Mouse (Mus musculus) mesoderm, embryonic 11.5 days (tissue): ENCODE results near the gene Ddah2.
"Not testable (repeated sequence)": the region's sequence is repeated elsewhere in the genome, so short reads cannot be mapped to it uniquely, and the experiment has no call there.

Experiments
- DNase-seq: peaks from one replicate; pipeline ENCODE4 v3.0.0-alpha.2; 2012; ENCODE audit warnings: low read depth, low spot score

The Ddah2 gene

GRCm38 (mm10) chr17:35027277-35028068 is 31.4 kb upstream of the Ddah2 start, which contains the start of gene Sapcd1:
Sapcd1 (minus strand) TSS chr17:35028016.
- DNase-seq = no peak

- DNase-seq = no peak
These were observed 30.5 kb upstream of the Ddah2 start for GRCm38 (mm10) chr17:35028315-35028714.

DNA sequence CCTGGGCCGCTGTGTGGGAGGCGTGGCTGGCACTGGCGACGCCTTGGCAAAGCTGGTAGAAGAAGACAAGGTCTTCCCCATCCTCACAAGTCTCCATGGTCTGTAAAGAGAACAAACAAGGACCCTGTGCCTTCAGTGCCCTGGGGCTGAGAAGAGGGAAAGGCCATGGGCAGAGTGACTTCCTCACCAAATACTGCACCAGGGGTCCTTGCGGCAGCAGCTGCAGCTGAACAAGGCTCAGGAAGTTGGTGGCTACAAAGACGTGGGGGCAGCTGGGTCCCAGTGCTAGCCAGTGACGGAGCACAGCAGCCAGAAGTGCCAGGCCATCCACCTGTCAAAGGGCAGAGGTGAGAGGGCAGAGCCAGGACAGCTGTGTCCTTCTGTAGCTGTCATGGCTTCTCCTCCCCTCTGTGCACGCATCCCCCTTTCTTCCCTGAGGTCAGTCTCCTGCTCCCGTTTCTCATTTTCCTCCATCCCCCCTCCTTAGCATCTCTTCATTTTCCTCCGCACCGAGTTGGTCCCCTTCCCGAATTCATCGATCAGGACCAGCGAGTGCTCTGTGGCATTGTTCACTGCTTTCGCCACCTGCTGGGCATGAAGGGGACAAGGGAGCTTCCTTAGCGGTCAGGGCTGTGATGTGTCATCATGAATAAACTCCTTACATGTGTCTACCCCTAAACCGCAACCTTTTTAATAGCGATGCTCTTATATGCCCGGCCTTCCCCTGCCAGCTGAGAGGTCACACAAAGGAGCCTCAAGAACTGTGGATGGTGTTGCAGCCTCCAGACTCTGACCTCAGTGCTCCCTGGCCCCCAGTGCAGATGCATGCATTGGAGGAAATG is 28.9 kb upstream of the Ddah2 start:
- peak; percentile 53 for DNase-seq

- DNase-seq = no peak
These were observed 27.6 kb upstream of the Ddah2 start for GRCm38 (mm10) chr17:35031272-35031671.

DNA sequence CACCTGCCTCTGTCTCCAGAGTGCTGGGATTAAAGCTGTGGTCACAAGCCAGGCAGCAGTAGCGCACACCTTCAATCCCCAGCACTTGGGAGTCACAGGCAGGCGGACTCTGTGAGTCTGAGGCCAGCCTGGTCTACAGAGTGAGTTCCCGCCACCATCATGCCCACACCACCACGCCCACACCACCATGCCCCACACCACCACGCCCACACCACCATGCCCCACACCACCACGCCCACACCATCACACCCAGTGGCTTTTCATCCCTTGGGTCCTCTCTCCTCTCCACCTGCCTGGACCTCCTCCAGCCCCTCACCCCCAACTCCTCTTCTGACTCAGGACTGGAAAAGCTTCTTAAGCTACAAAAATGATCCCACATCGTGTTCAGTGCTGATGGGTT is 27.0 kb upstream of the Ddah2 start:
- no peak for DNase-seq

DNA sequence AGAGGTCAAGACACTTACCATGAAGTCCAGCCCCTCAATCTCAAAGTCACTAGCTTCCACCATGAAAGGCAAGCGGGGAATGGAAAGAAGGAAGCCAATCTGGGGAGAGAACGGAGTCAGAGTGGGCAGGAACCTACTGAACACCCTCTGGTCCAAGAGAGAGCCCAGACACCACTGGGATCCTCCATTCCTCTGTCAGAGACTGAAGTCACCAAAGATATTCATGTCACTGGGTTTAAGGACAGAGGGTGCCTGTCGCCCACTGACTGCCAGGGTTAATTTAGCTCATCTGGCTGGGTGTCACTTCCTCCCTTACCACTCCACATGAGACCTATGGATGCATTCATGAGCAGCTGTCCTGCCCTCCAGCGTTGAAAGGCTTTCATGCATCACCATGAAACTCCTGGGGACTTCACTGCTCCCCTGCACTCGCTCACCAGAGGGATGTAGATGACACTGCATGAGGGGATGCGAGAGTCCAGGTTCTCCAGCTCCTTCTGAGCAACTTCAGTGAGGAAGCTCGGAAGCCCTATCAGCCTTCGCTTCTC is 26.4 kb upstream of the Ddah2 start:
- DNase-seq = no peak

DNA sequence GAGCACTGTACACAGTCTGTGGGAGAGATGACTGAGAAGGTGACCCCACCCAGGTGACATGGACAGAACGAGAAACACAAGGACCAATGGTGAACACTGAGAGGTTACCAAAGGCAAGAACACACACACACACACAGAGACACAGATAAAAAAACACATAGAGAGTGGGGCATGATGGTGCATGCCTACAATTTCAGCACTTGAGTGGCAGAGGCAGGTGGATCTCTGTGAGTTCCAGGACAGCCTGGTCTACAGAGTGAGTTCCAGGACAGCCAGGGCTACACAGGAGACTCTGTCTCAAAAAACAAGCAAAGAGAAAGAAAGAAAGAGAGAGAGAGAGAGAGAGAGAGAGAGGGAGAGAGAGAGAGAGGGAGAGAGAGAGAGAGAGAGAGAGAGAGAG is 25.1 kb upstream of the Ddah2 start:
- DNase-seq = not testable (repeated sequence)

GRCm38 (mm10) chr17:35034896-35035295 is 23.9 kb upstream of the Ddah2 start:
- no peak for DNase-seq

DNA sequence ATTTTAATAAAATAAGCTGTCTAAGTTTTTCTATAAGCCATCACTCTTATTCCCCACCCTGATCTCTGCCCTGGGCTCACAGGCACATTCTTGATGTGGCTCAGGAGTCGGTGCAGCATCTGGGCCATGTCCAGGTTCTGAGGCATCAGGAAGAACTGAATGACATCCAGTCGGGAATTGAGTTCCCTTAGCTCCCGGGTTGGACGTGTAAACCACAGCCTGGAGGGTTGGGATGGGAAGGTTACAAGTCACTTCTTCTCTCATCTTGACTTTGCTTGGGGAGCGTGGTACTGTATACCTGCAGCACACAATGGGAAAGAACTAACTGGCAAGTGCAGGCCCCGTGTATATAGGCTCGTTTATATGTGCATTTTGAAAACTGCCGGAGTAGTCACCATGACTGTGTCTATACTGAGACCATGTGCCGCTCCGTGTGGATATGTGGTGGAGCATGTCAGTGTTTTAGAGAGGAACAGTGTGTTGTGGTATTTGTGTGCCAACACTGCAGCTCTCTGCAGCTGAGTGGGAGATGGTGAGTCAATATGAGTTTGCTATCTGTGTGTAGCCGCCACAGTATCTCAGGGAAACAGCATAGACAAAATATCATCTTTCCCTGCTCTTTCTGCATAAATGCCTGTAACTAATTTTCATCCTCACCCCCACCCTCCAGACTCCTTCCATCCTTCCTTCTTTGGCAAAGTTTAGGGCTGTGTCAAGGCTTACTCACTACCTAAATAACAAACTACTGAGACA is 19.5 kb upstream of the Ddah2 start:
- DNase-seq = no peak

DNA sequence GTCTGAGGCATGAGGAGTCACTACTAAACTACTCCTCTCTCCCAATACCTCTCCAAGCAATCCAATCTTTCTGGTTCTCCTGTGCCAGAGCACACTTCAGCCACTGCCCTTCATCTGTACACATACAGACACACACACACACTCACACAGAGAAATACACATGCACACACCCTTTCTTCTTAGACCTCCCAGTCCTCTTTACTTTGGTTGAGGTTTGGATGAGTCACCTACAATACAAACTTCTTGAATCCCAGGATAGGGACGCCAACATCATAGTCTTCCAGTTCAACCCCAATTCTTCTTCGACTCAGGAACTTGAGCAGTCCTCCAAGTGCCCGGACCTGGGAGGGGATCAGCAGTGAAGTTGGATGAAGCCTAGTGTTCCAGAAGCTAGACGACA is 15.0 kb upstream of the Ddah2 start:
- no peak for DNase-seq

- DNase-seq = no peak
These were observed 13.7 kb upstream of the Ddah2 start for GRCm38 (mm10) chr17:35044904-35045806.

- no peak for DNase-seq
These were observed 12.8 kb upstream of the Ddah2 start for GRCm38 (mm10) chr17:35045807-35046680.

DNA sequence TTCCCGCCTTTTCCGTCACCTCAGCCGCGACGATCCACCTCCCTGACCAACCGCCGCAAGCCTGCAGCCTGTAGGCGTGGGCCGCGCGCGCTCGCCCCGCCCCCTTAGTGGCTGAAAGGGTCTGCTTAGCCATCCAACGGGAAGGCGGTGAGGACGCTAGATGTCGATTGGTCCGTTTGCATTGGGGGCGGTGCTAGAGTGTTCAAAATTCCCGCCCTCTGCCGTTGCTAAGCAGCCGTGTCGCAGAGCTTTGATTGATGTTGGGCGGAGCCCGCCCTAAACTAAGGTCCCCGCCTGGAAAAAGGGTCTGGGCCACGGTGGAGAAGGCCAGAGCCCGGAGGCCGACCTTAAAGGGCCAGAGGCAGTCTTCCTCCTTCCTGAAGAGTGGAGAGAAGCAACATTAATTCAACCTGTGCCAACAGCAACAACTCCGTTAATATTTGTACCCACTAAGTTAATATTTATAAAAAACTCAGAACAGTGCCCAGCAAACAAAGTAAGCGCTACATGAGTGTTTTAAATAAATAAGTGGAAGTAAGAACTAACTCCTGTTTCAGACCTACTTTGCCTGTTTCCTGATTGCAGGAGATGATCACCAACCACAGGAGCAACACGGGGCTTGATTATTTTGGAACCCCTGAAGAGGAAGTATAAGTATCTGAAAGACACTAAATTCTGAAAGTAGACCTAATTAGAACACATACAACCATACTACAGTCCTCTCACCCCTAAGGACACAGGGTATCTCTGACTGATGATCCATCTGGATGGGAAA is 12.0 kb upstream of the Ddah2 start, which contains the start of gene Msh5:
Gene Msh5 (minus strand): TSS at position 65 of the 775 bp plus-strand sequence.
- DNase-seq = peak; percentile 100

DNA sequence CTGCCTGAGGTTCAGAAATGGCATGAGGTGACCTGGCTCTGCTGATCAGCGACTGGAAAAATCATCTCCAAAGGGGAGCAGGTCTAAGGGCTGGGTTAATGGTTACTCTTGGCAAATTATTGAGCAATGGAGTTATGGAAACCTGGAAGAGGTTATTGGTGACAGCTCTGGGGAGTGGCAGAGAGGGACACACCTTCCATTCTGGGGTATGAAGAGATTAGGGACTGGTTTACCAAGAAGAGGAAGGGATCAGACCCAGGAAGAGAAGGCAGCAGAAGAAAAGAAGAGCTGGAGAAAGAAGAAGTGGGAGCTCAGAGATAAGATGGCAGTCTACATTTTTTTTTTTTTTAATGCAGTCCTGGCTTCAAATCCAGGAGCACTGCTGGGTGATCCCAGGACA is 11.1 kb upstream of the Ddah2 start:
- no peak for DNase-seq

DNA sequence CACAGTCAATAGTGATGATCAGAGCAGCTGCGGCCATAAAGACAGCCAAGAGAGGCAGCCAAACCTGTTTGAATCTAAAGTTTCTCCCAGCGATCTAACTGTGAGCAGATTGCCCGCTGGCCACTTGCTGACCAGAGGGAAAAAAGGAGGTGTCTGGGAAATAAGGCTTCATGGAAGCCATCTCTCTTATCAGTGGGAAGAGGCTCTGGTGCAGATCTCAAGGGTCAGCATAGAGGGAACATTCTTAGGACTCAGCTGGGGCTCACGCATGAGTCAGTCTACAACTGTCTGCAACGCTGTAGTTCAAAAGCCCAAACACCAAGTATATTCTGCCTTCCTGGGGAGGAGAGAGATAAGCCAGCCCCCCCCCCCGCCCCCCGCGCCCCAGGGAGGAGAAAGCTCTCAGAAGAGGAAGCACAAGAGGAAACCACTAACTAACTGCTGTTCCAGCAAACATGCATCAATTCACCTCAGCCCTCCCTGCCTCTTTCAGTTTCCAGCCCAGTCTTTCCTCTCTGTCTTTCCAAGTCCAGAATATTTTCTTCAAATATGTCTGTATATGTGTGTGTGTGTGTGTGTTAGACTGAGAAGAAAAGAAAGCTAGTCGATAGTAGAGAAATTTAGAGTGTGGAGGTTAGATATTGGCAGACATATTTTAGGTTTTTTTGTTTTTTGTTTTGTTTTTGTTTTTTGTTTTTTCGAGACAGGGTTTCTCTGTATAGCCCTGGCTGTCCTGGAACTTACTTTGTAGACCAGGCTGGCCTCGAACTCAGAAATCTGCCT is 10.5 kb upstream of the Ddah2 start:
- no peak for DNase-seq

DNA sequence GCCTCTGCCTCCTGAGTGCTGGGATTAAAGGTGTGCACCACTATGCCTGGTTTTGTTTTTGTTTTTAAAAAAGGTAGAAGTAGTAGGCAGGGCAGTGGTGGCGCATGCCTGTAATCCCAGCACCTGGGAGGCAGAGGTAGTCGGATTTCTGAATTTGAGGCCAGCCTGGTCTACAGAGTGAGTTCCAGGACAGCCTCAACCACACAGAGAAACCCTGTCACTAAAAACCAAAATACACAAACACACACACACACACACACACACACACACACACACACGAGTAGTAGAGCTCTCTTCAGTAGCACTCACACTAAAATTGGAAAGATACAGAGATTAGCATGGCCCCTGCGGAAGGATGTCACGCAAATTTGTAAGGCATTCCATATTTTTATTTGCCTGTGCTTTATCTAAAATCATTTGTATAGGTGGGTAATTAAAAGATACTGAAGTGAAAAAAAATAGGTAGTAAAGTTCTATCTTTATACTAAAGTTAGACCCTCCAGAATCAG is 9.8 kb upstream of the Ddah2 start:
- no peak for DNase-seq

GRCm38 (mm10) chr17:35049561-35050016 is 9.2 kb upstream of the Ddah2 start, which contains the start of gene Clic1:
Clic1 (plus strand) TSS chr17:35049966.
- peak; percentile 83 for DNase-seq
